Mouse (Mus musculus): ENCODE results near the gene Zdhhc11. TPM values are rescaled to one million over a fixed set of nuclear protein-coding genes. Genes with fewer than 3 reads are reported as not detected.
A peak's percentile ranks its signal among the peaks of the same experiment; 100 is the strongest.

Gene Zdhhc11
- polyA plus RNA-seq, 1 experiment from 2014 or later, result not detected

DNA sequence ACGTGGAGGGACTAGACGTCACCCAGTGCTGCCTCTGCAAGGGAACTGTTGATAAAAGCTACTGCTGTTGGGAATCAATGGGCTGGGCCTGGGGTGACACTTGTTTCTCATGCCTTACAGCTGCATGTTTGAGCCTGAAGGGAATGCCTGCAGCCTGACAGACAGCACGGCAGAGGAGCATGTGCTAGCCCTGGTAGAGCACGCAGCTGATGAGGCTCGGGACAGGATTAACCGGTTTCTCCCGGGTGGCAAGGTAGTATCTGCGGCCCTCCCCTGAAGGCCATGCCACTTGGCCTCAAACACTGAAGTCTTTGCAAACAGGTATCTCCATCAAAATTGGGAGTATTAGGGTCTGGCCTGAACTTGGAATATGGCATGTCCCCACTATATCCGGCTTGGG lies 19.0 kb upstream of the Zdhhc11 start:
- H3K27me3 ChIP-seq (ENCODE audit: insufficient read depth, low read length), result no peaks in the 10 kb centered on the region
- no peak for DNase-seq
- H3K4me1 ChIP-seq (ENCODE audit: insufficient read depth), result no peaks in the 10 kb centered on the region
- H3K4me2 ChIP-seq (ENCODE audit: low read depth, low read length), result no peak overlapping the region
- TF ChIP-seq EP300 (IDR thresholded peaks at IDR 0.05; ENCODE audit: low read depth) (no peak), CTCF (IDR thresholded peaks at IDR 0.05; ENCODE audit: low read depth) (no peak)
- no peaks in the 10 kb centered on the region for H3K9me3 ChIP-seq (ENCODE audit: low read length)
- WGBS (ENCODE audit: insufficient replicate concordance), result 85% methylated on average over 9 of the region's 9 CpGs
- H3K4me3 ChIP-seq (ENCODE audit: low read depth, low read length), result no peak overlapping the region
- H3K9ac ChIP-seq (replicated peaks), result no peak overlapping the region
- no peak overlapping the region for H3K27ac ChIP-seq (ENCODE audit: low read depth)
- H3K36me3 ChIP-seq (replicated peaks; ENCODE audit: insufficient read depth, low read length), result peaks cover 62% of the 10 kb centered on the region
- no peak for ATAC-seq

DNA sequence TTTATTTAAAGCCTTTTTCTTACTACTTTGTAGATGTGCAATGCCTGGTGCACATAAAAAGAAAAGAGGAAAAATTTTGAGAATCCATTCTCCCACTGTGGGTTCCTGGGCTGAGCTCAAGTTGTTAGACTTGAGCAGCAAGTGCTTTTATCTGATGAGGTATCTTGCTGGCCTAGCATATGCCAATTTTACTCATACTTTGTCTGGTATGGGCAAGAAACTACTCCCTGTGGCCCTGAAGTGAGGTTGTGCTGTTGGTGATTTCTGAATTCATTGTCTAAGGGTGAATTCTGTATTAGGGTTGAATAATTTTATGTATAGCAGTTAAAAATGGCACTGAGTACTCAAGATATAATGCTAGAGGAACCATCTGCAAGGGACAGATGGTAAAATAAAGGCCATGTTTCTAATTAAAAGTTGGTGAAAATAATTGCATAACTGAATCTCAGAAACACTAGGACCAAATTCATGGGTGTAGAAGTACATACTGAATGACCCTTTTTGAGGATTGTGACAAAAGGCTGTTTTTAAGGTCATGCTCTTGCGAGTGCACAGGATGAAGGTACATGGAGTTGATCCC lies 10.0 kb upstream of the Zdhhc11 start:
- no peak overlapping the region for H3K4me2 ChIP-seq (ENCODE audit: low read depth, low read length)
- no peaks in the 10 kb centered on the region for H3K4me1 ChIP-seq (ENCODE audit: insufficient read depth)
- no peaks in the 10 kb centered on the region for H3K9me3 ChIP-seq (ENCODE audit: low read length)
- peaks cover 59% of the 10 kb centered on the region for H3K36me3 ChIP-seq (replicated peaks; ENCODE audit: insufficient read depth, low read length)
- TF ChIP-seq EP300 (IDR thresholded peaks at IDR 0.05; ENCODE audit: low read depth) (no peak), CTCF (IDR thresholded peaks at IDR 0.05; ENCODE audit: low read depth) (no peak)
- WGBS (ENCODE audit: insufficient replicate concordance), result 92% methylated on average over 1 of the region's 1 CpGs
- ATAC-seq (no peak), DNase-seq (no peak)
- no peak overlapping the region for H3K9ac ChIP-seq (replicated peaks)
- H3K27ac ChIP-seq (ENCODE audit: low read depth), result no peak overlapping the region
- H3K27me3 ChIP-seq (ENCODE audit: insufficient read depth, low read length), result no peaks in the 10 kb centered on the region
- H3K4me3 ChIP-seq (ENCODE audit: low read depth, low read length), result no peak overlapping the region

DNA sequence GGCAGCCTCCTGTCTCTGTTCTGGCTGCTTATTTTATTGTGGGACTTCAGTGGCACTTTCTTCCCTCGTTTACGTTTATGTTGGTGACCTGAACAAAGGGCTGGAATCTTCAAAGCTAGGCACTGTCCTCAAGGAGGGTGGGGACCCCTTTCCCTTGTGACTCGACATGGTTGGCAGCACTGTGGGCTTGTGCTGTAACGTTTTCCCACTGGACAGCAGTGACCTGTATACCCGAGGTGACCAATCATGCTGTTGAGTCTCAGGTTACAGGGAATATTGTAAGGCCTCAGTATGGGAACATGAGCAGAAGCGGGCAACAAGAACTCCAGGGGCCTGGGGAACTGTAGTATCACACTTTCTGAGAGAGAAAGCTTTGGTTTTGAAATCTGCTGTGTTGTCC lies 9.0 kb upstream of the Zdhhc11 start:
- no peaks in the 10 kb centered on the region for H3K27me3 ChIP-seq (ENCODE audit: insufficient read depth, low read length)
- H3K4me3 ChIP-seq (ENCODE audit: low read depth, low read length), result no peak overlapping the region
- no peaks in the 10 kb centered on the region for H3K9me3 ChIP-seq (ENCODE audit: low read length)
- H3K9ac ChIP-seq (replicated peaks), result no peak overlapping the region
- no peaks in the 10 kb centered on the region for H3K4me1 ChIP-seq (ENCODE audit: insufficient read depth)
- no peak overlapping the region for H3K27ac ChIP-seq (ENCODE audit: low read depth)
- ATAC-seq (no peak), DNase-seq (no peak)
- 80% methylated on average over 6 of the region's 6 CpGs for WGBS (ENCODE audit: insufficient replicate concordance)
- no peak overlapping the region for H3K4me2 ChIP-seq (ENCODE audit: low read depth, low read length)
- TF ChIP-seq EP300 (IDR thresholded peaks at IDR 0.05; ENCODE audit: low read depth), result no peak
- TF ChIP-seq CTCF (IDR thresholded peaks at IDR 0.05; ENCODE audit: low read depth), result no peak
- H3K36me3 ChIP-seq (replicated peaks; ENCODE audit: insufficient read depth, low read length), result peaks cover 58% of the 10 kb centered on the region

DNA sequence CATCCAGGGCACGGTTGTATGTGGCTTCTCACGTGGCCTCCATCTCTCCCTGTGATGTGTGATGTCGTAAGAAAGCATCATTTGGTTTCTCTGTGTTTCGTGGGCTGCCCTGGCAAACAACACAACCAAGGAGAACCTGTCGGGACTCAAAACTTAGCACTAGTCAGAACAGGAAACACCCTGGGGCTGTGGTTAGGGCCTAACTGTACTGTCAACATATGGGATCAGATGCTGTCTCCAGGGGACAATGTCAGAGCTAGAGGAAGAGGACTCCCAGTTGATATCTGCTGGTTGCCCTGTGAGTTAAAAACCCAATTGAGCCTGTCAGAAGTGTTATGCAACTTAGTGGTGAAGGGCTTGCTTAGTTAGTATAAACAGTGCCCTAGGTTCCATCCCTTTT lies 8.1 kb upstream of the Zdhhc11 start:
- ATAC-seq, result no peak
- Histone ChIP-seq H3K9ac (replicated peaks) (no peak overlapping the region), H3K4me2 (ENCODE audit: low read depth, low read length) (no peak overlapping the region), H3K27ac (ENCODE audit: low read depth) (no peak overlapping the region), H3K4me1 (ENCODE audit: insufficient read depth) (no peaks in the 10 kb centered on the region), H3K36me3 (replicated peaks; ENCODE audit: insufficient read depth, low read length) (peaks cover 58% of the 10 kb centered on the region), H3K4me3 (ENCODE audit: low read depth, low read length) (no peak overlapping the region), H3K27me3 (ENCODE audit: insufficient read depth, low read length) (no peaks in the 10 kb centered on the region), H3K9me3 (ENCODE audit: low read length) (no peaks in the 10 kb centered on the region)
- DNase-seq, result no peak
- no peak for TF ChIP-seq EP300 (IDR thresholded peaks at IDR 0.05; ENCODE audit: low read depth)
- TF ChIP-seq CTCF (IDR thresholded peaks at IDR 0.05; ENCODE audit: low read depth), result no peak
- 46% methylated on average over 5 of the region's 5 CpGs for WGBS (ENCODE audit: insufficient replicate concordance)

DNA sequence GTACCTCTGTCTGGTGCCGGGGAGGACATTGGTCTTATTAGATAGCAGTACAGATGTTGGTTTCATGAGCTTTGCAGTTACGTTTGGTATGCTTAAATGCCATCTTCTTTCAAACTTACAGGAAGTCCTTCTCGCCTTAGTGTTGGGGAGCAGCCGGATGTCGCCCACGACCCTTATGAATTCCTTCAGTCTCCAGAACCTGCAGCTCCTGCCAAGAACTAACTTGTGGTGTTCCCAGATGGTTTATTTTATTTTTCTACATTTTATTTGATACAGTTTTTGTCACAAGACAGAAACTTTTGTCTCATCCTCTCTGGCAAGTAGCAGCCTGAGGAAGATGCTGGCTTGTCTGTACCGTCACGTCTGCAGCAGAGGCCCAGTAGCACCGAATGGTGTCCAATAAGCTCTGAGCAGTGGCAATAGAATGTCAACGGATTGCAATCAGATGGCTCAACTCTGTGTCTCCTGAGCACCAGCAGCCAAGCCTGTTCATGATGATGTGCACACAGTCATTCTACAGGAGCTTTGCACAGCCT lies 3.5 kb upstream of the Zdhhc11 start:
- 88% methylated on average over 10 of the region's 10 CpGs for WGBS (ENCODE audit: insufficient replicate concordance)
- ATAC-seq, result no peak
- H3K4me1 ChIP-seq (ENCODE audit: insufficient read depth), result no peaks in the 10 kb centered on the region
- TF ChIP-seq EP300 (IDR thresholded peaks at IDR 0.05; ENCODE audit: low read depth) (no peak), CTCF (IDR thresholded peaks at IDR 0.05; ENCODE audit: low read depth) (no peak)
- H3K27me3 ChIP-seq (ENCODE audit: insufficient read depth, low read length), result no peaks in the 10 kb centered on the region
- H3K9ac ChIP-seq (replicated peaks), result no peak overlapping the region
- peaks cover 34% of the 10 kb centered on the region for H3K36me3 ChIP-seq (replicated peaks; ENCODE audit: insufficient read depth, low read length)
- no peak overlapping the region for H3K27ac ChIP-seq (ENCODE audit: low read depth)
- no peak for DNase-seq
- H3K4me3 ChIP-seq (ENCODE audit: low read depth, low read length), result no peak overlapping the region
- no peaks in the 10 kb centered on the region for H3K9me3 ChIP-seq (ENCODE audit: low read length)
- no peak overlapping the region for H3K4me2 ChIP-seq (ENCODE audit: low read depth, low read length)

DNA sequence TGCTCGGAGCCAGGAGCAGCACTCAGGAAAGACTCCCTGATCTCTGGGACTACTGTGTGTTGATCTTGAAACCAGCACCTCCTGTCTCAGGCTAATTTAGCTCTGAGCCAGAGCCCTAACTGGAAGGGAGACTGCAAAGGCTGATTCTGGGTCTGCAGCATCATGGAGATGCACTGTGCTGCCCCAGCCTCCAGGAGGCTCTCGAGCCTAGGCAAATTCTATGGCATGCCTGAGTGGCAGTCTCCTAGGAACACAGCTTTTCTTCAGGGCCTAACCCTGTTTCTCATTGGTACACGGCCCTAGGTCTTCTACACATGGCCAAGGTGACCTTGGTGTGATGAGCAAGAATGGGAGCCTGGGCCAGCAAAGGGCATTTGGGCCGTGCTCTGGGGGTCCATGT lies 2.5 kb upstream of the Zdhhc11 start:
- no peak for DNase-seq
- peaks cover 29% of the 10 kb centered on the region for H3K36me3 ChIP-seq (replicated peaks; ENCODE audit: insufficient read depth, low read length)
- 80% methylated on average over 4 of the region's 4 CpGs for WGBS (ENCODE audit: insufficient replicate concordance)

More for the DNA sequence above, 2.5 kb upstream of the Zdhhc11 start:
- H3K4me3 ChIP-seq (ENCODE audit: low read depth, low read length), result no peak overlapping the region
- H3K4me2 ChIP-seq (ENCODE audit: low read depth, low read length), result no peak overlapping the region
- no peaks in the 10 kb centered on the region for H3K4me1 ChIP-seq (ENCODE audit: insufficient read depth)
- H3K9me3 ChIP-seq (ENCODE audit: low read length), result no peaks in the 10 kb centered on the region
- no peak overlapping the region for H3K27ac ChIP-seq (ENCODE audit: low read depth)
- no peak for ATAC-seq
- no peak overlapping the region for H3K9ac ChIP-seq (replicated peaks)
- TF ChIP-seq CTCF (IDR thresholded peaks at IDR 0.05; ENCODE audit: low read depth), result peak; percentile 27
- no peak for TF ChIP-seq EP300 (IDR thresholded peaks at IDR 0.05; ENCODE audit: low read depth)
- no peaks in the 10 kb centered on the region for H3K27me3 ChIP-seq (ENCODE audit: insufficient read depth, low read length)
